Mouse (Mus musculus): ENCODE data around the gene Abcb10. TPM values are rescaled to one million over a fixed set of nuclear protein-coding genes. Genes with fewer than 3 reads are reported as not detected.

Gene Abcb10
- polyA plus RNA-seq, 1 experiment from 2014 or later = 11.8 TPM

DNA sequence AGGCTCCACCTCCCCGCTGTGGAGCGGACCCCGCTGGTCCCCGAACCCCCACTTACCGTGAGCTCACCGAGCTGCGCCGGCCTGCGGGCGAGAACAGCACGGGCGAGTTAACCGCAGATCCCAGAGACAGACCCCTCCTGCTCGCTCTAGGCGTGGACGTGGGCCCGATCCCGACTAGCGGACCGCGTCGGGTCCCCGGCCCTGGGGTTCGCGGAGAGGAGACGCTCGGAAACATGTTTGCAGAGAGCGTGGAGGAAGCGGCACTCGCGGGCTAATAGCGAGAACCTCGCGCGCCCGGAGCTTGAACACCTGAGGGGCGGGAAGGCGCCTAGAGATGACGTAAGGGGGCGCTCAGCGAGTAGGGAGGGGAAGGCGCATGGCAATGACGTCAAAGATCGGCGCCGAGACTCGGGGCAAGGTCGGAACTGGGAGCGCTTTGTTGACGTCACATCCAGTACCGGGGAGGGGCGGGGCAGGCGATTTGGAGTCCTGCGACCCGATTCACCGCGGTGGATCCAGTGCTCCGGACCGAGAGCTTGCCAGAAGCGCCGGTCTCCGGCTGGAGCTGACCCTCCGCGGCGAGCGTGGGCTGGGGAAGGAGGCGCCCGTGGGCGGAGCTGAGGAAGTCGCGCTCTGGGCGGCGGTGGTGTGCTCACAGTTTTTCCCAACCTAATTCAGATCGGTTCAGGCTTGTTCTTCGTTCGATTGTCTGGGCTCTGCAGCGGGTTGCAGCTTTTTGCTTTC is 33.8 kb downstream of the Abcb10 start, which contains the start of gene Nup133:
Gene Nup133, minus strand, starts transcription at position 324 of the 744 bp plus-strand sequence.
- H3K4me2 ChIP-seq = peak within 1 kb of the TSS; percentile 93
- WGBS = under 1% methylated on average over 77 of the region's 77 CpGs

GRCm38 (mm10) chr8:123929026-123929425 is 53.9 kb downstream of the Abcb10 start:
- Histone ChIP-seq H3K4me3 (no peak overlapping the region), H3K4me1 (replicated peaks) (no peaks in the 10 kb centered on the region), H3K9me3 (no peaks in the 10 kb centered on the region), H3K4me2 (no peak overlapping the region), H3K9ac (no peak overlapping the region), H3K36me3 (peaks cover 77% of the 10 kb centered on the region), H3K27me3 (no peaks in the 10 kb centered on the region), H3K27ac (no peak overlapping the region)
- no peak for ATAC-seq (ENCODE audit: low FRiP score)
- WGBS = 95% methylated on average over 7 of the region's 7 CpGs

More for the DNA sequence above, 33.8 kb downstream of the Abcb10 start, which contains the start of gene Nup133:
- peak within 1 kb of the TSS; percentile 90 for H3K9ac ChIP-seq
- H3K4me1 ChIP-seq (replicated peaks) = peaks cover 16% of the 10 kb centered on the region
- H3K36me3 ChIP-seq = peaks cover 35% of the 10 kb centered on the region
- ATAC-seq (ENCODE audit: low FRiP score) = peak; percentile 89
- H3K9me3 ChIP-seq = no peaks in the 10 kb centered on the region
- no peaks in the 10 kb centered on the region for H3K27me3 ChIP-seq
- H3K4me3 ChIP-seq = peak within 1 kb of the TSS; percentile 97
- peak within 1 kb of the TSS; percentile 91 for H3K27ac ChIP-seq

DNA sequence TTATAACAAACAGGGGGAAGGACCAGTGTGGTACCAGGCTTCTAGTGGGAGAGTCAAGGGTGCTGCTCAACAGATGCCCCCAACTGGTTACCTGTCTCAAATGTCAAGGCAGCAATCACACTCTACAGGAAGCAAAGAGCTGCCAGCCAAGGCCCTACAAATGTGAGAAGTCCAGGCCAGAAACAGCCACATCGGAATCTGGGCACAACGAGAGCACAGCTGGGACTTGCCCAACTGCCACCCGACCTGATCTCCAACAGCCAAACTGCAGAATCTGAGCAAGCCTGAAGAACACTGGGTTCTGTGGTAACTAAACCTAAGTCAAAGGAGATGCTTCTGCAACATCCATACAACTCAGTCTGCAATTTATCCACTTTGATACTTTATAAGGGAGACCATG is 57.3 kb downstream of the Abcb10 start:
- Histone ChIP-seq H3K27ac (no peak overlapping the region), H3K9ac (no peak overlapping the region), H3K4me1 (replicated peaks) (no peaks in the 10 kb centered on the region), H3K27me3 (no peaks in the 10 kb centered on the region), H3K4me2 (no peak overlapping the region), H3K4me3 (no peak overlapping the region), H3K9me3 (no peaks in the 10 kb centered on the region), H3K36me3 (peaks cover 80% of the 10 kb centered on the region)
- WGBS = 94% methylated on average over 3 of the region's 3 CpGs
- no peak for ATAC-seq (ENCODE audit: low FRiP score)

DNA sequence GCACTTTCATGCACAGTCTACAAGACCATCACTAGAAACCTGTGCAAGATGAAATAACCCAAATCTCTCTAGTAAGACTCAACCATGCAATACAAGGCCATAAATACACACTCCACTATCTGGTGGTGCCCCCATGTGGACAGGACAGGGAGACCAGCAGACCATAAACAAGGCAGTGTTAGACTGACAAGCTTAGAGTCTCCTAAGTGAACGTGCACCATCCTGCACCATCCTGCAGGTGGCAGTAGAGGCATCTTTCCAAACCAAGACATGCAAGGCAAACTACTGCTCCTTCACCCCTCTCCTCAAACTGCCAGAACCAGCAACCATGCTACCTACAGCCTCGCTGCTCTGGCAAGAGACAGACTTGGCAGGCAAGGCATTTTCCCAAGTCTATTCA is 58.2 kb downstream of the Abcb10 start:
- Histone ChIP-seq H3K27me3 (no peaks in the 10 kb centered on the region), H3K9ac (no peak overlapping the region), H3K9me3 (no peaks in the 10 kb centered on the region), H3K36me3 (peaks cover 80% of the 10 kb centered on the region), H3K4me1 (replicated peaks) (no peaks in the 10 kb centered on the region), H3K27ac (no peak overlapping the region), H3K4me3 (no peak overlapping the region), H3K4me2 (no peak overlapping the region)
- 0 out of 2 replicates have a peak, but pooled peaks have one; percentile 68 for ATAC-seq (ENCODE audit: low FRiP score)
- WGBS = 22% methylated on average over 2 of the region's 2 CpGs

- no peak overlapping the region for H3K4me3 ChIP-seq
- H3K27ac ChIP-seq = no peak overlapping the region
- no peak overlapping the region for H3K4me2 ChIP-seq
- no peaks in the 10 kb centered on the region for H3K9me3 ChIP-seq
- ATAC-seq (ENCODE audit: low FRiP score) = no peak
- peaks cover 95% of the 10 kb centered on the region for H3K36me3 ChIP-seq
- 98% methylated on average over 3 of the region's 3 CpGs for WGBS
- no peak overlapping the region for H3K9ac ChIP-seq
- H3K27me3 ChIP-seq = no peaks in the 10 kb centered on the region
- no peaks in the 10 kb centered on the region for H3K4me1 ChIP-seq (replicated peaks)
Measured at GRCm38 (mm10) chr8:123914635-123915034, 68.3 kb downstream of the Abcb10 start.

GRCm38 (mm10) chr8:123912265-123912664 is 70.7 kb downstream of the Abcb10 start:
- Histone ChIP-seq H3K4me2 (no peak overlapping the region), H3K4me3 (no peak overlapping the region), H3K9me3 (no peaks in the 10 kb centered on the region), H3K4me1 (replicated peaks) (no peaks in the 10 kb centered on the region), H3K9ac (no peak overlapping the region), H3K36me3 (peaks cover 94% of the 10 kb centered on the region), H3K27me3 (no peaks in the 10 kb centered on the region), H3K27ac (no peak overlapping the region)
- WGBS = 93% methylated on average over 4 of the region's 4 CpGs
- ATAC-seq (ENCODE audit: low FRiP score) = no peak

- H3K27me3 ChIP-seq = no peaks in the 10 kb centered on the region
- WGBS = 87% methylated on average over 6 of the region's 6 CpGs
- no peak overlapping the region for H3K4me3 ChIP-seq
- no peak for ATAC-seq (ENCODE audit: low FRiP score)
- no peaks in the 10 kb centered on the region for H3K9me3 ChIP-seq
- no peak overlapping the region for H3K27ac ChIP-seq
- peaks cover 89% of the 10 kb centered on the region for H3K36me3 ChIP-seq
- no peak overlapping the region for H3K9ac ChIP-seq
- no peak overlapping the region for H3K4me2 ChIP-seq
- H3K4me1 ChIP-seq (replicated peaks) = no peaks in the 10 kb centered on the region
Measured at GRCm38 (mm10) chr8:123907604-123908003, 75.3 kb downstream of the Abcb10 start.

GRCm38 (mm10) chr8:123902653-123903052 is 80.3 kb downstream of the Abcb10 start:
- Histone ChIP-seq H3K27ac (no peak overlapping the region), H3K36me3 (peaks cover 68% of the 10 kb centered on the region), H3K27me3 (no peaks in the 10 kb centered on the region), H3K4me1 (replicated peaks) (no peaks in the 10 kb centered on the region), H3K9me3 (no peaks in the 10 kb centered on the region), H3K4me2 (no peak overlapping the region), H3K4me3 (no peak overlapping the region), H3K9ac (no peak overlapping the region)
- WGBS = 90% methylated on average over 7 of the region's 7 CpGs
- ATAC-seq (ENCODE audit: low FRiP score) = no peak

MicroRNAs within 50 kb of the gene (microRNA counts, 519-probe panel; counts per million panel counts)
- 906 counts per million, percentile 2 among the panel's probes with 10 or more counts for microRNA mmu-miR-1967

Small RNA genes within 50 kb of the gene (microRNA-seq; reads per million reads assigned to microRNA genes)
- not detected for gene Mir1967

Other genes with a start within 250 kb of the Abcb10 start
- 73.9 and 74.8 TPM in 2 replicates for gene Rab4a, start 177.1 kb downstream of the Abcb10 start, polyA plus RNA-seq (2015; fragmentation: Nextera tagmentation; extraction: Ambion mirVana)
- gene Ccsap, start 122.9 kb downstream of the Abcb10 start, polyA plus RNA-seq (2015; fragmentation: Nextera tagmentation; extraction: Ambion mirVana) = 4.0 and 4.1 TPM in 2 replicates
- 7.4 and 9.9 TPM in 2 replicates for gene Acta1, start 88.4 kb downstream of the Abcb10 start, polyA plus RNA-seq (2015; fragmentation: Nextera tagmentation; extraction: Ambion mirVana)
- gene Nup133, start 33.9 kb downstream of the Abcb10 start, polyA plus RNA-seq (2015; fragmentation: Nextera tagmentation; extraction: Ambion mirVana) = 25.3 and 25.4 TPM in 2 replicates
- 23.6 and 24.5 TPM in 2 replicates for gene Taf5l, start 38.3 kb upstream of the Abcb10 start, polyA plus RNA-seq (2015; fragmentation: Nextera tagmentation; extraction: Ambion mirVana)
- gene Urb2, start 38.4 kb upstream of the Abcb10 start, polyA plus RNA-seq (2015; fragmentation: Nextera tagmentation; extraction: Ambion mirVana) = 3.2 TPM in 2 replicates
- 49.9 and 52.8 TPM in 2 replicates for gene Galnt2, start 248.3 kb upstream of the Abcb10 start, polyA plus RNA-seq (2015; fragmentation: Nextera tagmentation; extraction: Ambion mirVana)

Measured in hindbrain, embryonic 13.5 days (tissue).